Mouse (Mus musculus) forebrain, embryonic 16.5 days (tissue): Measurements from ENCODE around the gene Itprid1. TPM values are rescaled to one million over a fixed set of nuclear protein-coding genes. Genes with fewer than 3 reads are reported as not detected.

Source experiments
- ATAC-seq: fragments of 200-750 bp; cut with Nextera tagmentation; 2 replicates; pipeline ENCODE4 v1.8.0; 2017; ENCODE audit warnings: mild to moderate bottlenecking, moderate library complexity
- H3K27ac ChIP-seq: fragments of 300-500 bp; sonication (generic); 2 replicates; pipeline ENCODE4 v1.5.1; 2014; ENCODE audit warnings: low read length, control low read depth
- H3K27me3 ChIP-seq: fragments of 300-500 bp; sonication (generic); replicated peaks from 2 replicates; pipeline ENCODE4 v1.6.1; 2014; ENCODE audit warnings: low read length; ENCODE audit not compliant: control insufficient read depth, insufficient read depth
- H3K36me3 ChIP-seq: fragments of 300-500 bp; sonication (generic); 2 replicates; pipeline ENCODE4 v1.6.1; 2014; ENCODE audit not compliant: control insufficient read depth, insufficient read depth
- H3K4me1 ChIP-seq: fragments of 300-500 bp; sonication (generic); replicated peaks from 2 replicates; pipeline ENCODE4 v1.6.1; 2014; ENCODE audit warnings: low read length; ENCODE audit not compliant: control insufficient read depth, insufficient read depth
- H3K4me2 ChIP-seq: fragments of 300-500 bp; sonication (generic); 2 replicates; pipeline ENCODE4 v1.6.1; 2014; ENCODE audit warnings: mild to moderate bottlenecking, low read length, control low read depth
- H3K4me3 ChIP-seq: fragments of 300-500 bp; sonication (generic); replicated peaks from 2 replicates; pipeline ENCODE4 v1.5.1; 2014; ENCODE audit warnings: mild to moderate bottlenecking, low read length, control low read depth
- H3K9ac ChIP-seq: fragments of 300-500 bp; sonication (generic); replicated peaks from 2 replicates; pipeline ENCODE4 v1.6.1; 2014; ENCODE audit warnings: low read depth, low read length, control low read depth
- H3K9me3 ChIP-seq: fragments of 300-500 bp; sonication (generic); 2 replicates; pipeline ENCODE4 v1.6.1; 2016; ENCODE audit warnings: low read length; ENCODE audit not compliant: control insufficient read depth
- WGBS: fragments of 180-500 bp; shearing (Covaris S2); extraction: QIAGEN DNeasy Blood & Tissue Kit; methylation state at CpG from one replicate; pipeline ENCODE4 v1.1.7; 2014; 5-methylcytosine and 5-hydroxymethylcytosine counted together
- polyA plus RNA-seq: library from polyadenylated mRNA; unstranded; fragments of >200 nt; fragmentation: Nextera tagmentation; extraction: Ambion mirVana; gene quantifications from 2 replicates; pipeline ENCODE4 v1.2.1, GENCODE M21; 2015

Gene Itprid1
- polyA plus RNA-seq, 1 experiment from 2014 or later, result 2.9 TPM

- Histone ChIP-seq H3K9ac (peak overlapping the region; percentile 48; the same call in 1 of the 2 replicates), H3K4me1 (peaks cover 13% of the 10 kb centered on the region), H3K27me3 (no peaks in the 10 kb centered on the region), H3K4me2 (peak overlapping the region; percentile 27), H3K27ac (peak overlapping the region; percentile 95), H3K36me3 (no peaks in the 10 kb centered on the region), H3K4me3 (no peak overlapping the region), H3K9me3 (no peaks in the 10 kb centered on the region)
- 39% methylated on average over 4 of the region's 4 CpGs for WGBS
- ATAC-seq, result peak; percentile 88
Observed at GRCm38 (mm10) chr6:55920866-55921630, 84.4 kb downstream of the Itprid1 start.

GRCm38 (mm10) chr6:55944709-55945108 lies 108.0 kb downstream of the Itprid1 start:
- Histone ChIP-seq H3K4me2 (no peak overlapping the region), H3K9ac (no peak overlapping the region), H3K27me3 (no peaks in the 10 kb centered on the region), H3K36me3 (no peaks in the 10 kb centered on the region), H3K4me1 (no peaks in the 10 kb centered on the region), H3K9me3 (no peaks in the 10 kb centered on the region), H3K27ac (no peak overlapping the region), H3K4me3 (no peak overlapping the region)
- 86% methylated on average over 1 of the region's 1 CpGs for WGBS
- no peak for ATAC-seq

- peak; percentile 92 for ATAC-seq
- no peaks in the 10 kb centered on the region for H3K36me3 ChIP-seq
- H3K4me3 ChIP-seq, result no peak overlapping the region
- H3K4me1 ChIP-seq, result no peaks in the 10 kb centered on the region
- no peaks in the 10 kb centered on the region for H3K9me3 ChIP-seq
- H3K27me3 ChIP-seq, result no peaks in the 10 kb centered on the region
- H3K27ac ChIP-seq, result no peak overlapping the region
- no peak overlapping the region for H3K4me2 ChIP-seq
- no peak overlapping the region for H3K9ac ChIP-seq
- 72% methylated on average over 8 of the region's 8 CpGs for WGBS
Observed at GRCm38 (mm10) chr6:55950345-55951110, 113.8 kb downstream of the Itprid1 start.

GRCm38 (mm10) chr6:55972998-55973397 lies 136.3 kb downstream of the Itprid1 start:
- H3K9ac ChIP-seq, result no peak overlapping the region
- H3K27ac ChIP-seq, result no peak overlapping the region
- no peaks in the 10 kb centered on the region for H3K36me3 ChIP-seq
- H3K4me2 ChIP-seq, result no peak overlapping the region
- H3K9me3 ChIP-seq, result no peaks in the 10 kb centered on the region
- H3K27me3 ChIP-seq, result no peaks in the 10 kb centered on the region
- peak; percentile 64; the same call in 1 of the 2 replicates for ATAC-seq
- no peaks in the 10 kb centered on the region for H3K4me1 ChIP-seq
- no peak overlapping the region for H3K4me3 ChIP-seq

GRCm38 (mm10) chr6:55979766-55980165 lies 143.1 kb downstream of the Itprid1 start:
- Histone ChIP-seq H3K27ac (no peak overlapping the region), H3K4me1 (no peaks in the 10 kb centered on the region), H3K4me3 (no peak overlapping the region), H3K9me3 (no peaks in the 10 kb centered on the region), H3K36me3 (no peaks in the 10 kb centered on the region), H3K27me3 (no peaks in the 10 kb centered on the region), H3K4me2 (no peak overlapping the region), H3K9ac (no peak overlapping the region)
- no peak for ATAC-seq
- WGBS, result 81% methylated on average over 2 of the region's 2 CpGs

- Histone ChIP-seq H3K27me3 (no peaks in the 10 kb centered on the region), H3K4me1 (0 out of 2 replicates have a peak, but pooled peaks cover 2% of the 10 kb centered on the region), H3K4me2 (no peak overlapping the region), H3K9ac (no peak overlapping the region), H3K4me3 (no peak overlapping the region), H3K9me3 (no peaks in the 10 kb centered on the region), H3K27ac (no peak overlapping the region), H3K36me3 (no peaks in the 10 kb centered on the region)
- 70% methylated on average over 4 of the region's 4 CpGs for WGBS
- no peak for ATAC-seq
Observed at GRCm38 (mm10) chr6:56008711-56009110, 172.0 kb downstream of the Itprid1 start.

GRCm38 (mm10) chr6:56012384-56012783 lies 175.7 kb downstream of the Itprid1 start:
- Histone ChIP-seq H3K27ac (0 out of 2 replicates have a peak overlapping the region, but pooled peaks have one; percentile 31), H3K4me3 (no peak overlapping the region), H3K9ac (no peak overlapping the region), H3K36me3 (no peaks in the 10 kb centered on the region), H3K4me2 (no peak overlapping the region), H3K4me1 (peaks cover 5% of the 10 kb centered on the region; the same call in 1 of the 2 replicates), H3K27me3 (no peaks in the 10 kb centered on the region), H3K9me3 (no peaks in the 10 kb centered on the region)
- WGBS, result 50% methylated on average over 5 of the region's 5 CpGs
- ATAC-seq, result peak; percentile 68; the same call in 1 of the 2 replicates

GRCm38 (mm10) chr6:56017291-56017994 lies 180.7 kb downstream of the Itprid1 start, which contains the start of gene Ppp1r17:
Gene Ppp1r17, plus strand, starts transcription at chr6:56017497.
- ATAC-seq, result peak; percentile 88
- WGBS, result 65% methylated on average over 16 of the region's 16 CpGs
- Histone ChIP-seq H3K36me3 (no peaks in the 10 kb centered on the region), H3K4me1 (peaks cover 2% of the 10 kb centered on the region; the same call in 1 of the 2 replicates), H3K4me3 (no peak within 1 kb of the TSS), H3K4me2 (no peak within 1 kb of the TSS), H3K9me3 (no peaks in the 10 kb centered on the region), H3K27ac (no peak within 1 kb of the TSS), H3K27me3 (no peaks in the 10 kb centered on the region), H3K9ac (no peak within 1 kb of the TSS)

- H3K27me3 ChIP-seq, result no peaks in the 10 kb centered on the region
- no peak overlapping the region for H3K9ac ChIP-seq
- no peak overlapping the region for H3K27ac ChIP-seq
- H3K4me1 ChIP-seq, result peaks cover 2% of the 10 kb centered on the region; the same call in 1 of the 2 replicates
- H3K4me3 ChIP-seq, result no peak overlapping the region
- H3K9me3 ChIP-seq, result no peaks in the 10 kb centered on the region
- no peak overlapping the region for H3K4me2 ChIP-seq
- WGBS, result 73% methylated on average over 2 of the region's 2 CpGs
- no peaks in the 10 kb centered on the region for H3K36me3 ChIP-seq
- ATAC-seq, result no peak
Observed at GRCm38 (mm10) chr6:56019632-56020031, 182.9 kb downstream of the Itprid1 start.
